16 mouse cellular contexts compared by ENCODE assay signal in the genomic region with DNA sequence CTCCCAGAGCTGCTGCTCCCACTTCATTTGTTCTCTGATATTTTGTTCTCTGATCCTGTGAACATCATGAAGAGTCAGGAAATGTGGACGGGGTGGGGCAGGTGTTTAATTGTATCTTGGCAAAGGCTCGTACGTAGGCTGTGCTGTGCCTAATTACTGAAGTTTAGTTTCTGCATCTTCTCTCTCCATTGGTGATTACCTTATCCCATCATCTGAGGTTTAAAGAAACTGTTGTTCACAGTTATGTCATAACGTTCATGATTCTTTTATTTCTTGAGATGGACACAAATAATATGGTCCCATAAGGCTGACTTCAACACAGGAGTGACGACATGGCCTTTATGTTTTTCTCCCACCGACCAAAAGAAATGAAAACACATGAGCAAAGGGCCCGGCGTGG.
"Had no signal": no experiment of that assay in that cellular context is flagged by ENCODE, and none has a peak within 500 bp of the region (broad histone marks: within the 10 kb centered on the region; RNA-seq: fewer than 3 reads in every experiment).

No protein-coding gene starts in this region.

- H3K27ac ChIP-seq: kidney, postnatal 0 days; liver, embryonic 13.5 days; neural tube, embryonic 12.5 days; neural tube, embryonic 15.5 days; stomach, postnatal 0 days had no signal

- H3K4me3 ChIP-seq: liver, embryonic 13.5 days; neural tube, embryonic 12.5 days; neural tube, embryonic 15.5 days had no signal

- H3K27me3 ChIP-seq: liver, embryonic 13.5 days; neural tube, embryonic 12.5 days; neural tube, embryonic 15.5 days had no signal

- H3K4me1 ChIP-seq: liver, embryonic 13.5 days; neural tube, embryonic 12.5 days; neural tube, embryonic 15.5 days had no signal

- DNase-seq: kidney, postnatal 36 days; liver, embryonic 13.5 days; lung, adult 2 months; lung, postnatal 14 days; midbrain, embryonic 14.5 days; right cerebral cortex, adult 18-20 months; right cerebral cortex, postnatal 14 days; right cerebral cortex, postnatal 4 days; thymus, adult 2 months; thymus, postnatal 14 days; thymus, postnatal 4 days had no signal

- H3K4me2 ChIP-seq: liver, embryonic 13.5 days; midbrain, embryonic 11.5 days; neural tube, embryonic 12.5 days; neural tube, embryonic 15.5 days had no signal

- H3K36me3 ChIP-seq: liver, embryonic 13.5 days; neural tube, embryonic 12.5 days; neural tube, embryonic 15.5 days had no signal

- H3K9ac ChIP-seq: liver, embryonic 13.5 days; neural tube, embryonic 12.5 days; neural tube, embryonic 15.5 days had no signal

- H3K9me3 ChIP-seq: liver, embryonic 13.5 days; neural tube, embryonic 12.5 days; neural tube, embryonic 15.5 days had no signal
